Mouse (Mus musculus) kidney, embryonic 14.5 days (tissue): ENCODE data around the gene Gm13420. TPM values are rescaled to one million over a fixed set of nuclear protein-coding genes. Genes with fewer than 3 reads are reported as not detected.
"Not testable (repeated sequence)": the region's sequence is repeated elsewhere in the genome, so short reads cannot be mapped to it uniquely, and the experiment has no call there.

Experiments
- ATAC-seq: fragments of 200-750 bp; cut with Nextera tagmentation; 2 replicates; pipeline ENCODE4 v1.8.0; 2017; ENCODE audit warnings: moderate number of reproducible peaks, mild to moderate bottlenecking, moderate TSS enrichment, moderate library complexity; ENCODE audit not compliant: low FRiP score, low TSS enrichment
- H3K27ac ChIP-seq: fragments of 300-500 bp; sonication (generic); 2 replicates; pipeline ENCODE4 v1.5.1; 2014; ENCODE audit warnings: low read depth, mild to moderate bottlenecking, low read length, moderate library complexity, mixed read lengths
- H3K27me3 ChIP-seq: fragments of 300-500 bp; sonication (generic); 2 replicates; pipeline ENCODE4 v1.6.1; 2014; ENCODE audit warnings: mild to moderate bottlenecking, low read length; ENCODE audit not compliant: control insufficient read depth, insufficient read depth
- H3K36me3 ChIP-seq: fragments of 300-500 bp; sonication (generic); 2 replicates; pipeline ENCODE4 v1.6.1; 2014; ENCODE audit warnings: low read length, mixed read lengths; ENCODE audit not compliant: control insufficient read depth, insufficient read depth
- H3K4me1 ChIP-seq: fragments of 300-500 bp; sonication (generic); 2 replicates; pipeline ENCODE4 v1.6.1; 2014; ENCODE audit warnings: low read length, mixed read lengths; ENCODE audit not compliant: control insufficient read depth, insufficient read depth
- H3K4me2 ChIP-seq: fragments of 300-500 bp; sonication (generic); replicated peaks from 2 replicates; pipeline ENCODE4 v1.6.1; 2014; ENCODE audit warnings: low read depth, mild to moderate bottlenecking, low read length
- H3K4me3 ChIP-seq: fragments of 300-500 bp; sonication (generic); 2 replicates; pipeline ENCODE4 v1.5.1; 2014; ENCODE audit warnings: mild to moderate bottlenecking, low read length
- H3K9ac ChIP-seq: fragments of 300-500 bp; sonication (generic); 2 replicates; pipeline ENCODE4 v1.6.1; 2014; ENCODE audit warnings: low read depth, mild to moderate bottlenecking, low read length, moderate library complexity
- H3K9me3 ChIP-seq: fragments of 300-500 bp; sonication (generic); 2 replicates; pipeline ENCODE4 v1.6.1; 2016; ENCODE audit warnings: low read length; ENCODE audit not compliant: control insufficient read depth
- WGBS: fragments of 180-500 bp; shearing (Covaris S2); extraction: QIAGEN DNeasy Blood & Tissue Kit; methylation state at CpG from one replicate; pipeline ENCODE4 v1.1.7; 2014; 5-methylcytosine and 5-hydroxymethylcytosine counted together
- polyA plus RNA-seq: library from polyadenylated mRNA; unstranded; fragments of >200 nt; fragmentation: Nextera tagmentation; extraction: Ambion mirVana; gene quantifications from 2 replicates; pipeline ENCODE4 v1.2.1, GENCODE M21; 2014

Gene Gm13420
- polyA plus RNA-seq, 1 experiment from 2014 or later = 1.5 TPM

GRCm38 (mm10) chr2:29711038-29711437 is 40.4 kb downstream of the Gm13420 start:
- H3K27me3 ChIP-seq = no peaks in the 10 kb centered on the region
- no peak overlapping the region for H3K9ac ChIP-seq
- H3K36me3 ChIP-seq = peaks cover 38% of the 10 kb centered on the region

GRCm38 (mm10) chr2:29708209-29708608 is 43.3 kb downstream of the Gm13420 start:
- 92% methylated on average over 4 of the region's 4 CpGs for WGBS
- peaks cover 44% of the 10 kb centered on the region for H3K36me3 ChIP-seq
- not testable (repeated sequence) for H3K4me2 ChIP-seq, H3K9ac ChIP-seq, H3K9me3 ChIP-seq, H3K4me3 ChIP-seq, ATAC-seq, H3K27me3 ChIP-seq, H3K4me1 ChIP-seq, H3K27ac ChIP-seq

More at GRCm38 (mm10) chr2:29711038-29711437, 40.4 kb downstream of the Gm13420 start:
- H3K4me1 ChIP-seq = peaks cover under 1% of the 10 kb centered on the region; the same call in 1 of the 2 replicates
- H3K4me3 ChIP-seq = no peak overlapping the region
- no peak overlapping the region for H3K4me2 ChIP-seq
- no peak for ATAC-seq
- H3K27ac ChIP-seq = no peak overlapping the region
- H3K9me3 ChIP-seq = no peaks in the 10 kb centered on the region
- 54% methylated on average over 3 of the region's 3 CpGs for WGBS

- no peaks in the 10 kb centered on the region for H3K4me1 ChIP-seq
- peaks cover 49% of the 10 kb centered on the region for H3K36me3 ChIP-seq
- H3K27me3 ChIP-seq = no peaks in the 10 kb centered on the region
- H3K4me2 ChIP-seq = no peak overlapping the region
- WGBS = 92% methylated on average over 4 of the region's 4 CpGs
- no peaks in the 10 kb centered on the region for H3K9me3 ChIP-seq
- no peak overlapping the region for H3K27ac ChIP-seq
- H3K4me3 ChIP-seq = no peak overlapping the region
- no peak overlapping the region for H3K9ac ChIP-seq
- ATAC-seq = no peak
Observed at GRCm38 (mm10) chr2:29707731-29708130, 43.8 kb downstream of the Gm13420 start.

- 93% methylated on average over 18 of the region's 18 CpGs for WGBS
- H3K4me2 ChIP-seq = no peak overlapping the region
- no peak overlapping the region for H3K4me3 ChIP-seq
- ATAC-seq = no peak
- peaks cover 57% of the 10 kb centered on the region for H3K36me3 ChIP-seq
- H3K9ac ChIP-seq = no peak overlapping the region
- H3K4me1 ChIP-seq = no peaks in the 10 kb centered on the region
- no peak overlapping the region for H3K27ac ChIP-seq
- H3K9me3 ChIP-seq = no peaks in the 10 kb centered on the region
- H3K27me3 ChIP-seq = no peaks in the 10 kb centered on the region
Observed at GRCm38 (mm10) chr2:29706726-29707620, 44.5 kb downstream of the Gm13420 start.

- ATAC-seq = no peak
- no peak overlapping the region for H3K4me3 ChIP-seq
- H3K27ac ChIP-seq = no peak overlapping the region
- H3K4me1 ChIP-seq = no peaks in the 10 kb centered on the region
- no peak overlapping the region for H3K9ac ChIP-seq
- peaks cover 64% of the 10 kb centered on the region for H3K36me3 ChIP-seq
- WGBS = 89% methylated on average over 3 of the region's 3 CpGs
- H3K9me3 ChIP-seq = no peaks in the 10 kb centered on the region
- no peaks in the 10 kb centered on the region for H3K27me3 ChIP-seq
- no peak overlapping the region for H3K4me2 ChIP-seq
Observed at GRCm38 (mm10) chr2:29705493-29705892, 46.0 kb downstream of the Gm13420 start.

- 88% methylated on average over 9 of the region's 9 CpGs for WGBS
- Histone ChIP-seq H3K36me3 (peaks cover 73% of the 10 kb centered on the region), H3K27me3 (no peaks in the 10 kb centered on the region), H3K9ac (no peak overlapping the region), H3K4me2 (no peak overlapping the region), H3K9me3 (no peaks in the 10 kb centered on the region), H3K4me1 (no peaks in the 10 kb centered on the region), H3K27ac (no peak overlapping the region), H3K4me3 (no peak overlapping the region)
- no peak for ATAC-seq
Observed at GRCm38 (mm10) chr2:29703104-29704081, 48.1 kb downstream of the Gm13420 start.

- no peaks in the 10 kb centered on the region for H3K9me3 ChIP-seq
- no peak overlapping the region for H3K27ac ChIP-seq
- WGBS = 93% methylated on average over 8 of the region's 8 CpGs
- no peak overlapping the region for H3K9ac ChIP-seq
- no peaks in the 10 kb centered on the region for H3K27me3 ChIP-seq
- H3K4me3 ChIP-seq = no peak overlapping the region
- no peaks in the 10 kb centered on the region for H3K4me1 ChIP-seq
- peaks cover 67% of the 10 kb centered on the region for H3K36me3 ChIP-seq
- H3K4me2 ChIP-seq = no peak overlapping the region
- no peak for ATAC-seq
Observed at GRCm38 (mm10) chr2:29702189-29702588, 49.3 kb downstream of the Gm13420 start.

GRCm38 (mm10) chr2:29701393-29701792 is 50.1 kb downstream of the Gm13420 start:
- no peak overlapping the region for H3K27ac ChIP-seq
- no peaks in the 10 kb centered on the region for H3K27me3 ChIP-seq
- no peaks in the 10 kb centered on the region for H3K4me1 ChIP-seq
- ATAC-seq = no peak
- H3K4me2 ChIP-seq = no peak overlapping the region
- peaks cover 63% of the 10 kb centered on the region for H3K36me3 ChIP-seq
- H3K9me3 ChIP-seq = no peaks in the 10 kb centered on the region
- no peak overlapping the region for H3K4me3 ChIP-seq
- WGBS = 87% methylated on average over 6 of the region's 6 CpGs
- H3K9ac ChIP-seq = no peak overlapping the region
